8 mouse cellular contexts compared by ENCODE assay signal in the genomic region with DNA sequence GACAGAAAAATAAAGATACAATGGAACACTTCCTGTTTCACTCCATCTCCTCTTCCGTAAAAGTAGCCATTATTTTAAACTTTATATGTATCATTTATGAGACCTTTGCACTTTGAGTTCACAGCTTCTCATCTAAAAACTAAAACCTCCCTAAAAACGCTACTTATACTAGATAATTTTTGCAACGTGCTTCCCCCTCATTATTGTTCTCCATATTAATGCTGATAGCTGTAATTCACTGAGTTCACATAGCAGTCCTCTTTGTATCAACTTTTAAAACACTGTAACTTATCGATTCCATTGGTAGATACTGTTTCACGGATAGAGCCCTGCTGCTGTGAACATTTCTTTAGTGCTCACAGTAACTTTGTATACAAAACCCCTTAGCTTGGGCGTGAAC. TPM values are rescaled to one million over a fixed set of nuclear protein-coding genes. Genes with fewer than 3 reads are reported as not detected.
DNase-seq lines count a peak whose midpoint lies in the region; ATAC-seq and TF ChIP-seq lines count a peak whose summit lies in the region.

No protein-coding gene starts in this region.

- H3K9me3 ChIP-seq in heart, embryonic 13.5 days = no peaks in the 10 kb centered on the region
- H3K9me3 ChIP-seq in ES-E14 (ENCODE audit: control insufficient read depth, insufficient read depth, low read depth, low read length) = no peaks in the 10 kb centered on the region
- H3K9me3 ChIP-seq in hindbrain, embryonic 10.5 days = no peaks in the 10 kb centered on the region
- H3K9me3 ChIP-seq in midbrain, embryonic 10.5 days (replicated peaks) = no peaks in the 10 kb centered on the region

- H3K36me3 ChIP-seq in heart, embryonic 13.5 days = no peaks in the 10 kb centered on the region
- no peaks in the 10 kb centered on the region for H3K36me3 ChIP-seq in ES-E14 (ENCODE audit: control insufficient read depth, insufficient read depth, low read length, poor library complexity, severe bottlenecking)
- no peaks in the 10 kb centered on the region for H3K36me3 ChIP-seq in hindbrain, embryonic 10.5 days
- H3K36me3 ChIP-seq in midbrain, embryonic 10.5 days = no peaks in the 10 kb centered on the region

- no peak for DNase-seq in heart, postnatal 25 days (ENCODE audit: low spot score)
- no peak for DNase-seq in ES-E14 (ENCODE audit: low read depth, low spot score)
- DNase-seq in hindbrain, embryonic 10.5 days (ENCODE audit: low spot score) = no peak
- DNase-seq in midbrain, embryonic 10.5 days (ENCODE audit: low spot score) = no peak
- DNase-seq in thymus, postnatal 25 days = no peak
- no peak for DNase-seq in right cerebral cortex, adult 2 months (ENCODE audit: low spot score in 2 of 2)

- WGBS in heart, embryonic 13.5 days = 7% methylated on average over 6 of the region's 6 CpGs
- WGBS in hindbrain, embryonic 10.5 days = 14% methylated on average over 6 of the region's 6 CpGs
- WGBS in midbrain, embryonic 10.5 days = 16% methylated on average over 6 of the region's 6 CpGs

- H3K4me2 ChIP-seq in heart, embryonic 13.5 days = peak overlapping the region; percentile 92

- H3K27ac ChIP-seq in heart, embryonic 13.5 days (replicated peaks) = peak overlapping the region; percentile 99
- peak overlapping the region; percentile 77; the same call in 1 of the 2 replicates for H3K27ac ChIP-seq in ES-E14 (ENCODE audit: insufficient read depth, low read depth, low read length, poor library complexity, severe bottlenecking)
- H3K27ac ChIP-seq in hindbrain, embryonic 10.5 days = peak overlapping the region; percentile 99
- H3K27ac ChIP-seq in midbrain, embryonic 10.5 days (replicated peaks) = peak overlapping the region; percentile 99

- intact Hi-C loops in heart, postnatal 25 days (cut with DNase I) = loop anchor here (5.0 kb wide), 2 partner anchors 36 to 99 kb away; a partner anchor contains a TSS

- in situ Hi-C loops in ES-E14 (cut with MboI; ENCODE audit: low sequenced_read_pairs in 2 of 2, unreplicated experiment in 2 of 2) = no loop called here

- no peaks in the 10 kb centered on the region for H3K27me3 ChIP-seq in heart, embryonic 13.5 days (replicated peaks)
- H3K27me3 ChIP-seq in hindbrain, embryonic 10.5 days (ENCODE audit: insufficient read depth, poor library complexity, severe bottlenecking) = no peaks in the 10 kb centered on the region
- H3K27me3 ChIP-seq in midbrain, embryonic 10.5 days (ENCODE audit: low read depth, poor library complexity, severe bottlenecking) = no peaks in the 10 kb centered on the region

- peak overlapping the region; percentile 100 for H3K4me3 ChIP-seq in heart, embryonic 13.5 days
- H3K4me3 ChIP-seq in ES-E14 (ENCODE audit: insufficient read depth in 1 of 2, low read depth in 1 of 2, low read length in 2 of 2, poor library complexity in 1 of 2, severe bottlenecking in 1 of 2) = peak overlapping the region; percentile 56 to 96
- H3K4me3 ChIP-seq in hindbrain, embryonic 10.5 days = peak overlapping the region; percentile 99
- peak overlapping the region; percentile 94 for H3K4me3 ChIP-seq in midbrain, embryonic 10.5 days

- H3K4me1 ChIP-seq in heart, embryonic 13.5 days = peaks cover 37% of the 10 kb centered on the region
- H3K4me1 ChIP-seq in ES-E14 (ENCODE audit: control insufficient read depth in 2 of 2, insufficient read depth in 2 of 2, low read length in 2 of 2, poor library complexity in 1 of 2) = no peaks in the 10 kb centered on the region; a peak in 1 of 4 replicates
- H3K4me1 ChIP-seq in hindbrain, embryonic 10.5 days (replicated peaks) = peaks cover 28% of the 10 kb centered on the region
- peaks cover 28% of the 10 kb centered on the region for H3K4me1 ChIP-seq in midbrain, embryonic 10.5 days

- peak overlapping the region; percentile 100 for H3K9ac ChIP-seq in heart, embryonic 13.5 days
- peak overlapping the region; percentile 99 for H3K9ac ChIP-seq in ES-E14 (ENCODE audit: insufficient read depth, low read depth, low read length, poor library complexity, severe bottlenecking)

- ATAC-seq in heart, embryonic 13.5 days (ENCODE audit: extremely low read depth, insufficient number of reproducible peaks, low FRiP score, low TSS enrichment) = no peak
- ATAC-seq in cerebellum, adult (ENCODE audit: insufficient number of reproducible peaks, low FRiP score, low TSS enrichment) = no peak

TF ChIP-seq in ES-E14, 5 proteins besides CTCF, POLR2A, EP300 and RAD21:
- no peak for TF ChIP-seq MAFK (IDR thresholded peaks at IDR 0.05; ENCODE audit: insufficient read depth, low read depth, low read length)
- TF ChIP-seq HCFC1 (IDR thresholded peaks at IDR 0.05; ENCODE audit: borderline replicate concordance, insufficient read depth, low read length) = no peak
- TF ChIP-seq ZC3H11A (IDR thresholded peaks at IDR 0.05; ENCODE audit: borderline replicate concordance, low read depth, low read length) = no peak
- no peak for TF ChIP-seq ZNF384 (IDR thresholded peaks at IDR 0.05; ENCODE audit: low read depth, low read length)
- no peak for TF ChIP-seq CHD2 (IDR thresholded peaks at IDR 0.05; ENCODE audit: low read depth, low read length)

RNA-seq across cellular contexts. Expression of a gene that starts 1.1 kb away (rescaled TPM):
- 247 and 264 TPM in 2 replicates for polyA plus RNA-seq in heart, embryonic 13.5 days (2015; fragmentation: Nextera tagmentation; extraction: Ambion mirVana)
- 100 to 1,000 TPM; 108 to 115 TPM for total RNA-seq in heart, postnatal 25 days (2021)
- 58.6 and 110 TPM in 2 replicates for total RNA-seq in ES-E14 (2012; rRNA removed)
- 164 and 225 TPM in 2 replicates for polyA plus RNA-seq in hindbrain, embryonic 10.5 days (2016; fragmentation: Nextera tagmentation; extraction: Ambion mirVana)
- polyA plus RNA-seq in midbrain, embryonic 10.5 days (2016; fragmentation: Nextera tagmentation; extraction: Ambion mirVana) = 234 and 248 TPM in 2 replicates
